Mouse (Mus musculus) kidney, adult 2 months (tissue): ENCODE measurements around the gene Tek.

Source experiments
- CTCF ChIP-seq: fragments of 200-500 bp; conservative IDR thresholded peaks from 2 replicates; pipeline ENCODE4 v1.5.1; 2011; ENCODE audit warnings: low read depth, mild to moderate bottlenecking, control low read depth, low read length, moderate library complexity, mixed read lengths; ENCODE audit not compliant: insufficient read depth, insufficient read length
- POLR2A ChIP-seq: fragments of 200-500 bp; IDR thresholded peaks from one replicate; pipeline ENCODE4 v1.6.1; 2011; ENCODE audit warnings: low read depth, low read length, control low read depth

GRCm38 (mm10) chr4:94829924-94830386 lies 90.9 kb downstream of the Tek start:
- TF ChIP-seq CTCF (no peak), POLR2A (no peak)
